Mouse (Mus musculus): Measurements from ENCODE around the gene Corin.

The Corin gene

GRCm38 (mm10) chr5:72503531-72504523, at the start of gene Corin:
Gene Corin, minus strand, starts transcription at chr5:72504473.
- no peak for DNase-seq (ENCODE audit: low spot score)

- DNase-seq (ENCODE audit: low spot score), result no peak
Measured at GRCm38 (mm10) chr5:72551209-72551608, 46.9 kb upstream of the Corin start.

GRCm38 (mm10) chr5:72528896-72529295, 24.6 kb upstream of the Corin start:
- DNase-seq (ENCODE audit: low spot score), result no peak

- DNase-seq (ENCODE audit: low spot score), result no peak
Measured at GRCm38 (mm10) chr5:72513808-72514207, 9.5 kb upstream of the Corin start.

DNA sequence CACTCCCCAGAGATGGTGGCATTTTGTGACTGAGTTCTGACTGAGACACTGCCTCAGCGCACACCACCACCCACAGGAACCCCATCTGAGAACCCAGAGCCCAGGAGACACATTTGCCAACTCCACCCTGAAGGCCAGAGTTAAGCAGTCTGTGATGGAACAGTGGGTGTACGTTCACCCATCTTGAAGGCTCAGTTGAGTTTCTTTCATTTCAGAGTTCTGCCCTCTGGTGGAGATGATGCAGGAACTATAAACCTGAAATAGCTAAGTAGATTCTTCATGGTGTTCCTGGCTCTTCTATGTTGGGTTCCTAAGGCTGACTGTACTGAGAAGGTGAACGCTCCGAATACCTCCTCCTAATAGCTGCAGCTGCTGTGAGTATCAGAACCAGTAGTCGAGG, 1.5 kb upstream of the Corin start:
- peak; percentile 26 for DNase-seq (ENCODE audit: low spot score)

GRCm38 (mm10) chr5:72502778-72503177, 1.5 kb downstream of the Corin start:
- no peak for DNase-seq (ENCODE audit: low spot score)

- DNase-seq (ENCODE audit: low spot score), result no peak
Measured at GRCm38 (mm10) chr5:72501763-72502162, 2.5 kb downstream of the Corin start.

DNA sequence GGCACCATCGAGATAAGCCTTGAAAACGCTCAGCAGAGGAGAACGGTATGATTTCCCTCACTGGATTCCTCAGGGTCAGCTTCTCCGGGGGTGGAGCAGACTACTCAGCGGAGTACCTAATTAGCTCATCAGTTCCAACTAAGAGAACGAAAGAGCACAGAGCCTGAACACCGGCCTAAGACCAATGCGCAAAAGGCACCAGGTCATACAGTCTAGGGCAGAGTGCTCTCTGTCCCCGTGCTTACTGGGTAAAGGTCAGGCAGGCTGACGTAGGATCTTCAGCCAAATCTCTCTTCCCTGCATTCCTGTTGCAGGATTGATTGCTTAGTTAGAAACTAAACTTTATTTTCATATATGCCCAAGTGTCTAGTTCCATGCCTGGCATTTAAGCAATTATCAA, 6.0 kb downstream of the Corin start:
- DNase-seq (ENCODE audit: low spot score), result no peak

DNA sequence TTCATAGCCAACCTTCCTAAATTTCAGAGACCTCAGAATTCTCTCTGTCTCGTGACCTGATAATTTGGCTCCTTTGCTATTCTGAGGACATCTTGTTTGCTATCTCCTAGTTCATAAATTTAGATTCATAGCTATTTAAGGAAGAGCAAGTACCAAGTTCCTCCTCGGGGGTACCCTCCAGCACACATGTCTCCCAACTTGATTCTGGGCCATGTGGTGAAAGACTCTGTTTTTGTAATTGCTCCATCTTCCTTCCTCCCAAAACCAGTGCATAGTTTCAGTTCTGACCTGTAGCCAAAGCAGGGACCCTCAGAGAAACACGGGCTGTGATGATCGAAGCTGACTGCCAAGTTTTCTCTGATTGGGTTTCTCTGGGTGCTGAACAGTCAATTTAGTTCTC, 7.5 kb downstream of the Corin start:
- no peak for DNase-seq (ENCODE audit: low spot score)

DNA sequence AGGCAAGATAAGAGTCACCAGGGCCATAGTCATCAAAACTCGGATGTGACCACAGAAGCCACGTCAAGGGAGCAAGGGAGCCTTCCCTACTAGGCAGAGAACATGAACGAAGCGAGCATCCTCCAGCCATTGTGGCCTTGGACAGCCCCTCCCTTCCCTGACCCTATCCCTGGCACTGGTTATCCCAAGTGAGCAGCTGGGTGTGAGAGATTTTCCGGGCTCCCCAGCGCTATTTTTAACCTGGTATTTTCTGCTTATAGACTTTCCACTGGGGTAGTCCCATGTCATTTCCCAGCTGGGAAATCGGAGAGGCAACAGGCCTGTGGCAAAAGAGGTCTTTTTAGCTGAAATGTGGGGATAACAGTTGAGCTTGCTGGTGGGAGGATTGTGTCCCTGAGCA, 10.4 kb downstream of the Corin start:
- DNase-seq (ENCODE audit: low spot score), result no peak

GRCm38 (mm10) chr5:72491232-72491631, 13.0 kb downstream of the Corin start:
- DNase-seq (ENCODE audit: low spot score), result no peak

GRCm38 (mm10) chr5:72480456-72480855, 23.8 kb downstream of the Corin start:
- DNase-seq (ENCODE audit: low spot score), result no peak

- no peak for DNase-seq (ENCODE audit: low spot score)
Measured at GRCm38 (mm10) chr5:72472317-72473009, 31.8 kb downstream of the Corin start.

DNA sequence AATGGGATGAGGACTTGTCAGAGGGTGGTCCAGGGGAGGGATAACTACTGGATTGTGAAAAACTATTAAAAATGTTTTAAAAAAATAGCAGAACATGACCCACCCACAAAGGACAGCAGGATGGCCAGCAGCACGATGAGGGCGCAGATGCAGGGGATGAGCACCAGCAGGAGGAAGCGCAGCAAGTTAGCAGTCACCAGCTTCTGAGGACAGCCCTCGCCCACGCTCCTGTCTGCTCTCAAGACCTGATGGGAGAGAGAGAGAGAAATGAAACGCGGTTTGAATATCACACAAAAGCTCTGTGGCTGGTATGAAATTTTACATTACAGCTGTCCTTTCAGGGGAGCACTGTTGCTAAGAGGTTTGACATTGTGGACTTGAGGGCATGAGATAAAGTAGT, 32.5 kb downstream of the Corin start:
- DNase-seq (ENCODE audit: low spot score), result peak; percentile 4

GRCm38 (mm10) chr5:72464932-72465331, 39.3 kb downstream of the Corin start:
- no peak for DNase-seq (ENCODE audit: low spot score)

DNA sequence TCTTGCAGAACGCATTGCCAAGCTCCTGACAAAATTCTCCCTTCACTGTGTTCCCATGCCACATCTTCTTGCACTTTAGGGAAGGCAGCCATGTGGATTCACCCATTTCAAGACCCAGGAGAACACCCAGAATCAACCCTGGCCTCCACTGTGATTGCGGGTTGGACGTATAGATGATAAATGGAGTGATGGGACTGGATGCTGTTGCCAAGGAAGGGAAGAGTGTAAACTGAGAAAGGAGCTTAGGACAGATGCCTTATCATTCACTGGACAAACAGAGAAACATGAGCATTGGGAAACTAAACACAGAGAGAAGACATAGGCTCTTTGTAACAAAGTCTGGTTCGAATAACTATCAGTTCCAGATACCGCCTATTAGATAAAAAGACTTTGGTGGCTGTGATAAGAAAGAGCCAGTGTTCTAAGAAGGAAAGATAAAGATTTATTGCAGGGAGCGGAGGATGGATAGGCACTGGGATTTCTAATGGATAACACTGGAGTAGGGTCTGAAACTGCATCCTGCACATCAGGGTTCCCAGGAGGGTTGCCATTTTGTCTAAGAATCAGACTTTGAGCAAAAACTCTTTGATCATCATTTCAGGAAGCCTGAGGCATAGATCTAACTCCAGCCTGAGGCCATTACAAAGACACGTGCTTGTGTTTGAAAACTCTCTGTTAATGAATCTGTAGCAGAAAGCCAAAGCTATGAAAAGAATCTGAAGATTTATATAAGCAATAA, 44.7 kb downstream of the Corin start:
- DNase-seq (ENCODE audit: low spot score), result no peak

DNA sequence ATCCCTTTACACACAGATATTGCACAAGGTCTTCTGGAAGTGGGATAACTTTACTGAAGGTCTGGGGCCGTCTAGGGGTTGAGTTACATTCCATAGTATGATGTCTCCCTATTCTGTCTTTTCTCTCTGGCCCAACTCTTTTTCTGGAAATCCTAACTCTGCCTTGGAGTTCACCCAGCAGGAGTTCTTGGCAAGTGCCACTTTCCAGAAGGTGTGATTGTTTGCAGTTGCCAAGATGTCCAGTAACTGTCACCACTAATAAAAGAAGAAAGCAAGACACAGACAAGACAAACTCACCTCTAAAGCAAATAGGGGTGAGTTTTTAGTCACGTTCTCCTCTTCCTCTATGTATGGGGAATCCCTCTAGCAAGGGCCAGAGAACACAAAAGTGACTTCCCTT, 50.6 kb downstream of the Corin start:
- no peak for DNase-seq (ENCODE audit: low spot score)

GRCm38 (mm10) chr5:72453176-72453575, 51.1 kb downstream of the Corin start:
- DNase-seq (ENCODE audit: low spot score), result no peak

GRCm38 (mm10) chr5:72452750-72453149, 51.5 kb downstream of the Corin start:
- DNase-seq (ENCODE audit: low spot score), result no peak

DNA sequence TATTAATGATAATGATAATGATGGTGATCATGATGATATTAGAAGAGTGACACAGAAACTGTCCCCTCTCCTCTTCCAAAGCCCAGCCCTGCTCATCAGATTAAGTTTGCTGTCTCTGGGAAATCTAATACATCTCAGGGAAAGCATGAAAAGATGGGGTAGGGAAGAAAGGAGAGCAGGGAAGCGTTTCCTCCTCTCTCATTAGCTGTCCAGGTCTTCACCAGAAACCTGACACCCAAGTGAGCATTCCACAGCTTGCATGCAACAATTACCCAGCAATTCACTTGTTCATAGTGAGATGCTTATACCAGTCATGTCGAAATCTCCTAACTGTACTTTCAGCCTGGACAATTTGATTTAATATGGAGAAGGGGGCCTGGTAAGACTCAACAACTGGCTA, 55.4 kb downstream of the Corin start:
- no peak for DNase-seq (ENCODE audit: low spot score)

DNA sequence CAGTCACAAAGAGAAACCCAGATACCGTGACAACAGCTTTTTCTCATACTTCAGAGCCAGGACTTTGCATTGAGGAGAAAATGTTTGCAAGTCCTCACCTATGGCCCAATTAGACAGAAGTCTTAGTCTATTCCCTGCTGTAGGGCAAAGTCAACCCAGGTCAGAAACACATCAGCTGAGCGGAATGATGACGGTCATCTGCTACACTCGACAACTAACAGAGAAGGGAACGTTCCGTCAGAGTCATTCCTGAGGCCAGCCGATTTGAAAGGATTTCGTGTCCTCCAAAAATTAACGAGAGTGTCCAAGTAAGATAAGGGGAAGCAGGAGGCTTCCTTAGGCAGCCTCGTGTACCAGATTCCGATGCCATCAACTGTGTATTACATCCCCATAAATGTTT, 58.2 kb downstream of the Corin start:
- no peak for DNase-seq (ENCODE audit: low spot score)

DNA sequence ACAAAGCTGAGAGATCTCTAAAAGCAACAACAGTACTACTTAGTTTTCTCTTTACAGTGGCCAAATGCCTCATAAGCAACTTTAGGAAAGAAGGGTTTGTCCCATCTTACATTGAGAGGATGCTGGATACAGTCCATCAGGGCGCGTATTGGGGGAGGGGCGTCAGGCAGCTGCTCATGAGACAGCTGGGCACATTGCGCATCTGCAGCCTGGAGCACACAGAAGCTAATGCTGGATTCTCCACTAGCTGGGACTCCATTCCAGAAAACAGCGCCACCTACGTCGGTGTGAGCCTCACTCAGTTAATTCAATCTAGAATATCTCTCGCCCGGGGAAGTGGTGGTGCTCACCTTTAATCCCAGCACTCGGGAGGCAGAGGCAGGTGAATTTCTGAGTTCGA, 60.3 kb downstream of the Corin start:
- no peak for DNase-seq (ENCODE audit: low spot score)

GRCm38 (mm10) chr5:72443007-72443406, 61.3 kb downstream of the Corin start:
- no peak for DNase-seq (ENCODE audit: low spot score)
